Mouse (Mus musculus) heart, postnatal 14 days (tissue): ENCODE data around the gene Nphp4. TPM values are rescaled to one million over a fixed set of nuclear protein-coding genes. Genes with fewer than 3 reads are reported as not detected.
"Not testable (repeated sequence)": the region's sequence is repeated elsewhere in the genome, so short reads cannot be mapped to it uniquely, and the experiment has no call there.

Experiments used
- DNase-seq, 2 experiments: peaks; one replicate each; pipeline ENCODE4 v3.0.0; 2021 to 2022
- intact Hi-C: fragments of 180-260 bp; cut with DNase I; formaldehyde crosslinking; loops from one replicate; pipeline ENCODE4 v1.15.1; 2025
- total RNA-seq, 2 experiments: library from RNA; stranded (reverse); gene quantifications; 2 replicates each; pipeline ENCODE4 v1.2.3; 2021

Gene Nphp4
- total RNA-seq, 2 experiments from 2014 or later: 1.8 to 2.3 TPM

DNA sequence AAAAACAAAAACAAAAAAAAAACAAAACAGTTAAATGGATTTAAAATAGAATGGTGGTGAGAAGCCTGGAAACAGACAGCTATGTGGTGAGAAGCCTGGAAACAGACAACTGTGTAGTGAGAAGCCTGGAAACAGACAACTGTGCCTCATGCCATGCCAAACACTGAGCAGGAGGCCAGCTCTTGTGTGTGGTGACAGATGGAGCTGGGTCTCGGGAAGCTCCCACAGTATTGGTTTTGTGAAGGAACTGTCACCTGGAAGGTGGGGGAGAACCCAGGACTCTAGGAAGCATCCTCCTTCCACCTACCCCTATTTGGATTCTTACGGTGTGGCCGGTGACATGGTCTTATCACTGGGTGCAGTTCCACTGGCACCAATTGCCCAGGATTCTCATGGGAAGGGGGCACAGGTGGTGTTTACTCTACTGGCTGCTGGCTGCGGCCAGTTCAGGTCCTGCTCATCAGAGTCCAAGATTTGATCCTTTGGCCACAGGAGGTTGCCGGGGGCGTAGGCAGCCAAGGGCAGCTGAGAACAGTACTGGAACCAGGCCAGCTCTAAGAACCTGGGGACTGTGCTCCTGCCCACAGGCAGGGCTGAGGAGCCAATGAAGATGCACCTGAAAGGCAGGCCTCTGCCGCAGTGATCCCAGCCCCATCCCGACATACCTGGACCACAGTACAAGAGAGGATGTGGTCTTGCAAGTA lies 77.2 kb downstream of the Nphp4 start:
- intact Hi-C loops: no loop called here
- no peak for DNase-seq

DNA sequence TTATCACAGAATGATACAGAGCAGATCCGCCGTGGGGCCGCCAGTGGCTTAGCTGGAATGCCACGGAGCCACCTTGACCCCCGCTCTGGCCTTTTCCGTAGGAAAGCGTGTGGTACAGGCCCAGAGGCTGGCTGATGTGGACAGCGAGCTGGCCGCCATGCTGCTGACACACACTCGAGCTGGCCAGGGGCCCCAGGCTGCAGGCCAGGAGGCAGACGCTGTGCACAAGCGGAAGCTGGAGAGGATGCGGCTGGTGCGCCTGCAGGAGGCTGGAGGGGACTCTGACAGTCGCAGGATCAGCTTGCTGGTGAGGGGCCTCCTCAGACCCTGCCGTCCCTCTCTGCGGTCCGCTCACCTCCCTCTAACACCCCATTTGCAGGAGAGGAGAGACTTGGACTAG lies 77.9 kb downstream of the Nphp4 start:
- intact Hi-C loops: no loop called here
- peak; percentile 71 to 75 for DNase-seq

DNA sequence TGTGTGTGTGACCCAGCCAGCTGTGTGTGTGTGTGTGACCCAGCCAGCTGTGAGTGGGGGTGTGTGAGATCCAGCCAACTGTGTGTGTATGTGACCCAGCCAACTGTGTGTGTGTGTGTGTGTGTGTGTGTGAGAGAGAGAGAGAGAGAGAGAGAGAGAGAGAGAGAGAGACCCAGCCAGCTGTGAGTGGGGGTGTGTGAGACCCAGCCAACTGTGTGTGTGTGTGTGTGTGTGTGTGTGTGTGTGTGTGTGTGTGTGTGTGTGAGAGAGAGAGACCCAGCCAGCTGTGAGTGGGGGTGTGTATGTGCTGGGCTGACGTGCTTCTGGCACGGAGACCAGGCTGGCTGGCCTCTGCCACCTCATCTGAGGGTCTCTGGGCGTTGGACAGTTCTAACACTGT lies 79.3 kb downstream of the Nphp4 start:
- DNase-seq: peak in 1 of 2 experiments; percentile 12
- intact Hi-C loops: not testable (repeated sequence)

DNA sequence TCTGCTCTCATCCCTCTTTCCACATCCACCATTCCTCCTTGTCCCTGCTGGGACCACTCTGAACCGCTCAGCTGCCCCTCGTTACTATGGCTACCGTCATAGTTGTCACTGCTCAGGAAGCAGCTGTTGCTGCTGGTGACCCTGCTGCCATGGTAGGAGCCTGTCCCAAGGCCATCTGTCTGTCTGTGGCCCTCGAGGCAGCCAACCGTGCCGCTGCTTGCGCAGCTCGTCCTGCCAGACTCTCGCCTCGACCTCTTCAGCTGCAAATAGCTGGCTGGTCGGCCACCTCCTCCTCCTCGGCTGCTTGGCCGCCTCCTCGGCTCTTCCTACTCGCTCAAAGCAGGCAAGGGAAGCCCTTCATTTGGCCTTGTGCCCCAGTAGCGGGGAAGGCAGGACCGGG lies 81.7 kb downstream of the Nphp4 start:
- intact Hi-C loops: no loop called here
- DNase-seq: peak; percentile 25 to 31

DNA sequence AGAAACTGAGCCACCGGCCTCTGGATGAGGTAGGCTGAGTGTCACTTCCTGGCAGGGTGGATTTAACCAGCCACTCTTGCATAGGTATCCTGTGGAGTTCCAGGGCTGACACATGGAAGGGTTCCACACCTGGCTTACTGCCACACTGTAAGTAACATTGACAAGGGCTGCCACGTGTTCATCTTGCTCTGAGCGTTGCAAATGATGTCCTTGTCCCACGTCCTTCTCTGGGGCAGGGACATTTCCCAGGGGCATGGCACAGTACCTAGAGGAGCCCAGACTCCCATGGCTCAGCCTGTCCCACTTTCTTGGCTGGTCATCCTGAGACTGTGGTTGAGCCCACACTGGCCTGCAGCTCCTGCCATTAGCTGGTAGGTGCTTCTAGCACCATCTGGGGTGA lies 91.5 kb downstream of the Nphp4 start:
- DNase-seq: no peak
- intact Hi-C loops: no loop called here

DNA sequence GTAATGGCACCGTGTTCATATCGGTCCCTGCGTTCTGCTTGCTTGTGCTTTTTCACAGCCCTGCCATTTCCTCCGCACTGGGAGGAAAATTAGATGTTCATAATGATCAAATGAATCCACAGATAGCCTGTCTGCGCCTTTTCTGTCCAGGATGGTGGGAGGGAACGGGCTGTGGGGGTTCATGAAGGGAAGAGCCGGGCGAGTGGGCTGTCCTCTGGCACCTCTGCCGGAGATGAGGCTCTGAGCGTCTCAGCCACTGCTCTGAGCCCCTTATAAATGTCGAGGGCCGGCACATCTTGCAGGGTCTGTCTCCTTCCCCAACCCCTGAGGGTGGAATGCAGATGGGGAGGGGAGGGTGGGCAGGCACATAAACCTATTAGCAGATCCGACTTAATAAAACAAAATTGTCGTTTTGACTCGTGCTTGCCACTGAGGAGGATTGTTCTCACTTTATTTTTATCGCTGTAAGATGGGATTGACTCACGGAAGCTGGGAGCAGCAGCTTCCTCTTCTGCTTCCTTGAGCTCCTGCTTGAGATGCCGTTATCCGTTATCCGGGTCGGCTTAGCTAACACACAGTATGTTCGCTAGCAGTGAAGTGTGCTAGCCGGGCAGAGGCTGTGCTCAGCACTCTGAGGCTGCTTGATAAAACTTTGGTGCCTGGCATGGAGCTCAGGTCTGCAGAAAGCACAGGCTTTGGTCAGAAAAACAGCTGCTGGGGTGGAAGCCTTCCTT lies 92.3 kb downstream of the Nphp4 start:
- no peak for DNase-seq
- intact Hi-C loops: no loop called here

DNA sequence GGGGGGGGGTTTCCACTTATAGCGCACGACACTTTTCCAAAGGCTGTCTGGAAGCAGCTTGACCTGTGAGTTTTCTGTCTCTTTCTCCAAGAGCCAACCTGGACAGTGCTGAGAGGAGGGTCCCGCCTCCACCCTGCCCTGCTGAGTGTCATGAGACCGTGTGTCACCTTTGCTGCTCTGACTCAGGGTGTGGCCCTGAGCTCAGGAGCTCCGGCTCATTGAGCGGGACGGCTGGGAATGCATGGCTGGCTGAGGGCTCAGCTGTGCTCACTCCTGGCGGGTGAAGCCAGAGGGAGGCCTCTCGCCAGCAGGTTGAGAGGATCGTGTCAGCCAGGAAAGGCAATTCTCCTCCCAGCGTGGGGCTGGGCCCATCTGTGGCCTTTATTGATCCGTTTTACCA lies 97.8 kb downstream of the Nphp4 start:
- DNase-seq: no peak
- intact Hi-C loops: no loop called here

DNA sequence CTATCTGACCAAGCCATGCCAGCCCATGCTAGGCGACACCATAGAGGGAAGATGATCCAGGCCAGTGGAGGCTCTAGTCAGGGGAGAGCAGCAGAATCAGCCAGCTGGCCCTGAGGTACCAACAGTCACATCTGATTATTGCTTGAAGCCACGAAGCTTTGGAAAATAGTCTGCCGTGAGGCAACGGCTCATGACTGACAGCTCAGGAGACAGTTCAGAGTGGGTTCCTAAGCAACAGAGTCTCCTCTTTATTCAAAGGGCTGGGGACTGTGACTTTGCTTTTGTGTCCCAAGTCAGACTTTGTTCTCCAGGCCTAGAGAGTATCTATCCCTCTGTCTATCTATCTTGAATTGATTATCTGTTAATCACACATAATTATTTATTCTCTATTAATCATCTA lies 100.3 kb downstream of the Nphp4 start:
- DNase-seq: no peak
- intact Hi-C loops: no loop called here

DNA sequence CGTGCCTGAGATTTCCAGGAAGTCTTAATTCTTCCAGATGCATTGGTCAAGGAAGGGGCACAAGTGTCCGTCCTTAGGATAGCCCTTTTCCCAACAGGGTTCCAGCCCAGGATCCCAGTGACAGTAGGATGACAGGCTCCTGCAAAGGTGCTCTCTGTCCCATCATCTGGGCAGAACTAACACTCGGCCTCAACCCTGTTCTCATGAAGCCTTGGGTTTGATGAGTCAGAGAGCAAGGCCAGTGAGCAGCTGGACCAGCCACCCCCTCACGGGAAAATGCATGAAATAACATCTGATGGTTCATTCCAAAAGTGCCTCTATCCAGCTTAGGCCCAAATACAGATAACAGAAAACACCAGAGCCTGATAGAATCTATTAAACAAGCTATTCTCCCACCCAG lies 103.5 kb downstream of the Nphp4 start:
- DNase-seq: no peak
- intact Hi-C loops: no loop called here

DNA sequence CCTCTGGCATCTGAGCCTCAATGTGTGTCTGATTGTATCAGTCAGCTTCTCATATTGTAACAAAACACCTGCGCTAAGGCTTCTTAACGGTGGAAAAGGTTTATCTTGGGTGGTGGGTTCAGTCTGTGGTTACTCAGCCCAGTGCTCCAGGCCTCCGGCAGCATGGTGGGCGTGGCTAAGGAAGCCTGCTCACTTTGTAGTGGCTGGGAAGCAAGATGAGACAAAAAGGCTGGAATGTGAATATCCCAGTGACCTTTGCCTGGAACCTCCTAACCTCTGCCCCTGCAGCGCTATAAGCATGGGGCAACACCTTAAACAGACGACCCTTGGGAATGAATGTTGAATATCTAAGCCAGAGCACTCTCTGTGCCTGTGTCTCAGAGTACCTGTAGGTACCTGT lies 105.7 kb downstream of the Nphp4 start:
- no peak for DNase-seq

DNA sequence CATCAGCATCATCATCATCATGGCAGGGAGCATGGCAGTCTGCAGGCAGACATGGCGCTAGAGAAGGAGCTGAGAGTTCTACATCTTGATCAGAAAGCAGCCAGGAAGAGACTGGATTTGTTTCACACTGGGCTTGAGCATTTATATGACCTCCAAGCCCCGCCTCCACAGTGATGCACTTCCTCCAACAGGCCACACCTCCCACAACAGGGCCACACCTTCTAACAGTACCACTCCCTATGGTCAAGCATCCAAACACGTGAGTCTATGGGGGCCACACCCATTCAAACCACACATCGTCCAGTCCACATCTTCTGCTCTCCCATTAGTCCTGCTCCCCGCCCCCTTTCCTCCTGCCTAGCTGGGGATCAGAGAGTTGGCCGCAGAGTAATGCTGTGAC lies 107.1 kb downstream of the Nphp4 start:
- intact Hi-C loops: no loop called here
- DNase-seq: no peak

More for the DNA sequence above, 105.7 kb downstream of the Nphp4 start:
- intact Hi-C loops: no loop called here

DNA sequence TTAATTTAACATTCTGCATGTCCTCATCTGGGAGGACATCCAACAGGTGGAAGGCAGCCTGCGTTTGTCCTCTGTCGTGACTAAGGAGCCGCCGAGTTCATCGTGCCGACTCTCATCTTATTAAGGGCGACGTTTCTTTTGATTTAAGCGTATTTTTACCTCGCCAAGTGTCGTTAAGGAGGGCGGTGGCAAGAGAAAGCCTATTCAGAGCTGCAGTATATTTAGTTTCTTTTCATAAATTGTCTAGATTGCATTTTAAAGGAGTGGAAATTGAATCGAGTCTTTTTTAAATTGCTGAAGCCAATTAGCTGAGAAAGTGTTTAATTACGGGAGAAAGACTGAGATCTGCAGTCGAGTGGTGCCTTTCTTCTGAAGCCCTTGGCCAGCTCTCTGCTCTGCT lies 109.0 kb downstream of the Nphp4 start:
- intact Hi-C loops: no loop called here
- DNase-seq: no peak

DNA sequence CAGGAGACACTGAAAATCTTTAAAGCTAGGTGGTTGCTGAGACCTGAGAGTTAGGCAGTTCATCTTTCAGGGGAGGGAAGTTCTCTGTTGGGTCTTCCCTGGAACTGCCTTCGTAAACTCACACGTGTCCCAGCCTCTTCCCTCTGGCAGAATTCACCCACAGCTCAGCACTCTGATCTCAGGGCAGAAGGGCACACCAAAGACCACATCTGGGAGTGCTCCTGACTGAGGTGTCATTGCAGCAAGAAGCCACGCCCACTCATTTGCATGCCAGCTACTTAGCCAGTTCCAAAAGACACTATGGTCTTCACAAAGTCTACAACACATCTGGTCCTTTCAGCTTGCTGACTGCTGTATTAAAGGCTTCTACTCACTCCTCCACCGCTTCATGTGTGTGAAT lies 109.7 kb downstream of the Nphp4 start:
- DNase-seq: no peak
- intact Hi-C loops: no loop called here

DNA sequence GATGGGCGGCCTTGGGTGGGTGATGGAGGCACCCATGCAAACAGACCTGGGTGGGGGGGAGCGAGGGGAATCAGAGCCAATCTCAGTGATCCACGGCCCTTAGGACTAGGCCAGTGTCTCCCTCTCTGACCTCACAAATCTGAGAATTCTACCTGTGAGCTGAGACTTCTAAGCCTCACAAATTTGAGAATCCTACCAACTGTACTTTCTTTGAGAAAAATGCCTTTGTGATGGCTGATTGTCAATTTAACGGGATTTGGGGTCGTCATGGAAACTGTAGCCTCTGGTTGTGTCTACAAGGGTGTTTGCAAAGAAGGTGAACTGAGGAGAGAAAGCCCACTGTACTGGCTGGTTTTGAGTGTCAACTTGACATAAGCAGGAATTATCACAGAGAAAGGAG lies 127.8 kb downstream of the Nphp4 start:
- intact Hi-C loops: no loop called here
- no peak for DNase-seq

DNA sequence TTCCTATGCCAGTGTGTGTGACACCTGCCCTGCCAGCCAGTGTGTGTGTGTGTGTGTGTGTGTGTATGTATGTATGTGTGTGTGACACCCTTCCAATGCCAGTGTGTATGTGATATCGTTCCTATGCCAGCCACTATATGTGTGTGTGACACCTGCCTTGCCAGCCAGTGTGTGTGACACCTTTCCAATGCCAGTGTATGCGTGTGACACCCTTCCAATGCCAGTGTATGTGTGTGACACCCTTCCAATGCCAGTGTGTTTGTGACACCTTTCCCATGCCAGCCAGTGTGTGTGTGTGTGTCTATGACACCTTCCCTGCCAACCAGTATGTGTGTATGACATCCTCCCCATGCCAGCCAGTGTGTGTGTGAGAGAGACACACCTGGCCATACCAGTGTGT lies 132.7 kb downstream of the Nphp4 start:
- no peak for DNase-seq
- intact Hi-C loops: no loop called here

DNA sequence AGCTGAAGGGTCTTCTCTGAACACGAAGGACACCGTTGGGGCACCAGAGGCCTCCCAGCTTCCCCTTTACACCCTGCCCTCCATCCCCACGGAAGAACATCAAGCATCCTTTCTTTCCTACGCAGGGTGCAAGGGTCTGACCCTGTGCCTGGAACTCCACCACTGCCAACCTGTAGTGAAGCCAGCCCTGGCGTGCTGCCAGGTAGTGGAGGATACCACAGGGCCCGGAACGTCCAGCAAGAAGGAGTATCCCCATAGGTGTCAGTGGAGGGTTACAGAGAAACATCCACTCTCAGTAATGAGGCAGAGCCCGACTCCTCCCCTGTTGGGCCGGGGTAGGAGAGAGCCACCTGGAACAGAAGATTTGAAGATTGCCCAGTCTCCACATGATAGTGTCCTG lies 133.5 kb downstream of the Nphp4 start:
- DNase-seq: no peak
- intact Hi-C loops: no loop called here

Other genes with a start within 250 kb of the Nphp4 start
- gene Gpr153, start 202.5 kb upstream of the Nphp4 start, total RNA-seq: 10 to 100 TPM; 19.9 to 20.6 TPM
- not detected for gene Hes3, start 185.0 kb upstream of the Nphp4 start, total RNA-seq
- 10 to 100 TPM; 25.9 to 27.2 TPM for gene Icmt, start 179.5 kb upstream of the Nphp4 start, total RNA-seq
- 10 to 100 TPM; 84.5 to 95.8 TPM for gene Rnf207, start 157.7 kb upstream of the Nphp4 start, total RNA-seq
- gene Rpl22, start 151.0 kb upstream of the Nphp4 start, total RNA-seq: 100 to 1,000 TPM; 223 to 252 TPM
- under 1 TPM; 0.10 to 0.60 TPM for gene Chd5, start 138.1 kb upstream of the Nphp4 start, total RNA-seq
- gene Kcnab2, start 1.2 kb downstream of the Nphp4 start, total RNA-seq: 1 to 10 TPM; 2.1 to 4.2 TPM